Mouse (Mus musculus) kidney, postnatal 4 days (tissue): ENCODE measurements at regions not wholly inside any gene's neighbourhood (a gene's known extent, or its start where the extent isn't known, plus 50 kb on each side); places are given as distances from the start of the nearest gene placed in this dataset.
A peak's percentile ranks its signal among the peaks of the same experiment; 100 is the strongest.

Experiments used
- DNase-seq, 2 experiments: peaks; one replicate each; pipeline ENCODE4 v3.0.0; 2021; ENCODE audit warnings: mixed read lengths in 2 of 2

- peak; percentile 31 for DNase-seq
Observed at GRCm38 (mm10) chr11:32907520-32908233, 83.3 kb upstream of the Smim23 start.

DNA sequence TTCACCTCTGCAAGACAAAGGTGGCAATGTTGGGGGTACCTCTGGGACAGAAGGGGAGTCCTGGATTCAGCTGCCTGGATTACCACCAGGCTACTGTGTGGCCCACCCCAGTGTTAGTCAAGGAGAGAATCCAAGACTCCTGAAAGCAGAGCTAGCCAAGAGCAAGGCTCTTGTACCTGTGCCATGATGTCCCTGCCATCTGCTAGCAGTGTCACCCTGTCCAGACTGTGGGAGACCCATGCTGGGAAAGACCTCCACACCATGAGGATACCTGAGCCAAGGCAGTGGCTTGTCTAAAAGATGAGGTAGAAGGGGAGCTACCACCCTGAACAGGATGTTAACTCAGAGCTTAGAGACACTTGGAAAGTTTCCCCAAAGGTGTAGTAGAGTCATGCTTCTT is 79.6 kb upstream of the Smim23 start:
- DNase-seq = no peak

DNA sequence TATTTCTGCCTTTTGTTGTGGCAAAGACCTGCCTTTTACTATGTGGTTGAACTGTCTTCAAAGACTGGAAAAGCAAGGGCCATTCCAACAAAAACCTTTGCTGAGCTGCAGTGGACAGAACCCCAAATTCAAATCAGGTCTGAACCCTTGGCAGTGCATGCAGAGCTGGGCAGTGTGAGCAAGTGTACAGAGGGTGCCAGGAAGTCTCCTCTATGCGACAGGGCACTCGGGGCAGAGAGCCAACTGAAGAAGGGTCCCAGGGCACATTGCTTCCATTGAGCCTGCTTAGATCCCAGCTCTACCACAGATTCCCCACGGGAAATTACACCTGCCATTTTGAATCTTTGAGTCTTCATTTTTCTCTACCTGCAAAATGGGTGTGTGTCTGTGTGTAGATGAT is 79.0 kb upstream of the Smim23 start:
- no peak for DNase-seq

DNA sequence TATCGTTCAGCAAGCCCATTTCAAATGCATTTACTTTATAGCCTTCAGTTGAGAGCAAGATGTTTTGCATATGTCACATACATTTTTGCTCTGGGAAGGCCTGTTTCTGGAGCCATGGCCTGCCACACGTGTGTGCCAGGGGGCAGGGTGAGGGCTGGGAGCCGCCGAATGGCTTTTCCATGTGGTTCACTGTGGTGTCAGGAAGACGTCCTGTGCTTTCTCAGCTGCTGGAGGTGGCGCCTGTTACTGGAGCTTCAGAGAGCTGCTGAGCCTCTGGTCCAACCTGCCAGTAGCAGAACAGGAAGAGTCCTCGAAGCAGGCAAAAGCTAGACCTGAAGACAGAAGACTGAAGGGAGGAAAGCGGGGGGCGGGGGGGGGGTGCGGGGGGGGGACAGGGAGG is 78.5 kb upstream of the Smim23 start:
- DNase-seq = no peak

DNA sequence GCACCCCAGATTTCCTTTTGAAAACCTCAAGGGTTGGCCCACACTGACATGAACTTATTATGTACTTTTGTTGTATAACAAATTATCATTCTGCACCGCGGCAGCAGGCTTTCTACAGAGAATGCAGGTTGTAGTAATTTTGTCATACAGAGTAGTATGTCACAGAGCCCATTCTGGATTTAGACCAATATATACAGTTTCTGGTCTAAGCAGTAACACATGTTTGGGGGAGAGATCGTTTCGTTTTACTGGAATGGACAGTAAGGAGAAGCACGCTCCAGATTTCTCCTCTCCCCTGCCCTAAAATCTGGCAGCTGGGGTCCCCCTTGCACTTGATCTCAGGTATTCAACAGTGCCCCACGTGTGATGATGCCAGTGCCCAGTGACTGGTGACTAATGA is 76.0 kb upstream of the Smim23 start:
- no peak for DNase-seq

- DNase-seq = no peak
Observed at GRCm38 (mm10) chr11:32899604-32900216, 75.3 kb upstream of the Smim23 start.

DNA sequence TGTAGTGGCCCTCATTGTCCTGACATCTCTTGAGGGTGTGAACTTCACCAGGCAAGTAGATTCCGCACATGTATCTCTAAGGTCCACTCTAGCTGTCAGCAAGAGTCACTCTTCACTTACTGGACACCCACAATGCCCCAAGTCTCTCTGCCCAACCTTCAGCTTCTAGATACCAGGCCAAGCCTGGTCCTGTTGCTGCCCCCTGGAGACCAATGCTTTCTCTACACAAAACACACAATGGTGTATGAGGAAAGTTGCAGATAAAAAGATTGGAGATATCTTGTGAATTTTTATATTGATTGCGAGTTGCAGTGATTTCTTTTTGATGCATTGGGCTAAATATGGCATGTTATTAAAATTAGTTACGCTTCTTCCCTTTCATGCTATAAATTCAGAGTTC is 71.0 kb upstream of the Smim23 start:
- DNase-seq = no peak

DNA sequence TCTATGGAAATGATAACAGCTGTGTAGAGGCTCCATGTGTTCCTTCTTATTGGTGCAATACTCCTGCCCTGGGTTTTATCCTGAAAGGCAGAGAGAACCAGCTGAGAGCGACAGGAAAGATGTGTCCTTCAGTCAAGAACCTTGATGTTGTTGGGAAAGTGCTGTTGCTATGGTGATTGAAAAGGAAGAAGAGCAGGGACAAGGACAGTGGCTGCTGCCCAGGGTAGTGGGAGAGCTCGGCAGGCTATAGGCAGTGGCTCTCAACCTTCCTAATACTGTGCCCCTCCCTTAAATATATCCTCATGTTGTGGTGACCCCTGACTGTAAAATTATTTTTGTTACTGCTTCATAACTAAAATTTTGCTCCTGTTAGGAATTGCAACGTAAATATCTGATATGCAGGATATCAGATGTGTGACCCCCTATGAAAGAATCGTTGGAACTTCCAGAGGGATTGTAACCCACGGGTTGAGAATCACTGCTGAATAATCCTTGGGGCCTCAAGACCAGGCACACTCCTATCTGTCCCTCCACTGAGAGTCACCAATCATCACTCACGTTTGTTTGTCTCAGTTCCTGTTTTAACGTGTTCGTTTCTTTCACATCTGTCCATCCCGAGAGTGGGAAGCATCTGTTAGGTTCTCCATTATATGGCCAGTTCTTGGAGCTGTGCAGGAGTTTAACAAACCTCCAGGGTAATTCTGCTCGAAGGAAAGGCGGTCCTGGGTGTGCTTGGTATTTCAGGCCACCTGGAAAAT is 68.9 kb upstream of the Smim23 start:
- no peak for DNase-seq

DNA sequence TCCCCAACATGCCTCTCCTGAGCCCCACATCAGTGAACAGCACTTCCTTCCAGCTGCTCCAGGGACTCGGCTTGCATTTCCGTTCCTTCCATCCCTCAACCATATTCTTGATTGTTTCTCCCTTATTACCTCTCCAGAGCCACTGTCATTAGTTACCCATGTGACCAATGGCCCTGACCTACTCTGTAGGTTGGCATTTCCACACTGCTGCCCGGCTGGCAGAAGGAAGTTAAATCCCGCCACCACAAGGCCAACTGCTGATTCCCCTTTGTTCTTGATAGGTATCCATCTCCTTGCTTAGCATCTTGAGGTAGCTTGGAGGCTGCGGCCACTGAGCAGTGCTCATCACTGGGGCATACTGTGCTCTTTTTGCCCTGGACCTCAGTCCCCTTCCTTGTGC is 68.1 kb upstream of the Smim23 start:
- no peak for DNase-seq

- DNase-seq = peak; percentile 69 to 70
Observed at GRCm38 (mm10) chr11:32889248-32889647, 64.8 kb upstream of the Smim23 start.

DNA sequence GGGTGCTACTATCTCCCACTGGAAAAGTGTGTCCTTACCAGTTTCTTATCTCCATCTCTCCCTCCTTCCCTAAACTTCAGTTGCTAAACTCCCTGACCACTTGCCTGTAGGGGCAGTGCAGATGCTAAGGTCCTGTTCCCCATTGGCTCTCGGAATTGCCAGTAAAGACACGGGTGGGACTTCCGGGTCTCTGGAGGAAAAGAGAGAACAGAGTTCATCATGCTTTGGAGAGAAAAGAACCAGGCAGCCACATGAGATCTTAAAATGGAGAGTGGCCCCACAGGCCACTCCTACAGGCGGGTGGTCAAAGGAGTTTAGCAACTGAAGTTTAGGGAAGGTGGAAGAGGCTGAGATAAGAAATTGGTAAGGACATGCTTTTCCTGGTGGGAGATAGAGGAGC is 60.3 kb upstream of the Smim23 start:
- DNase-seq = no peak

GRCm38 (mm10) chr11:32883062-32883852 is 58.9 kb upstream of the Smim23 start:
- DNase-seq = no peak

DNA sequence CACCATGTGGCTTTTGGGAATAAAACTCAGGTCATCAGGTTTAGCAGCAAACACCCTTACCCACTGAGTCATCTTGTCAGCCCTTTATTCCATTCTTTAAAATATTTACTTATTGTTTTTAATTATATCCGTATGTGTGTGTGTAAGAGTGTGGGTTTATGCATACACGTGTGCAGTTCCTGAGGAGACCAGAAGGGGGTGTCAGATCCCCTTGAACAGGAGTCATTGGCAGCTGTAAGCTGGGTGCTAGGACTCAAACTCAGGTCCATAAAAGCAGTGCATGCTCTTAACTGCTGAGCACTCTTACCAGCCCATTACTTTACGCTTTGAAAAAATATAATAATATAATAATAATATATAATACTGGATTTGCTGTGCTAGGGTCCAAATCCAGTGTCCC is 54.6 kb upstream of the Smim23 start:
- DNase-seq = no peak
